Mouse (Mus musculus) CD8-positive naive resting alpha-beta T cell, adult 57 days (primary cell): Measurements from ENCODE around the gene Them4. TPM values are rescaled to one million over a fixed set of nuclear protein-coding genes. Genes with fewer than 3 reads are reported as not detected.

Experiments
- total RNA-seq: library from RNA; stranded (reverse); gene quantifications from one replicate; pipeline ENCODE4 v1.2.4, GENCODE M21; 2023

Them4 gene
- 7.6 TPM for total RNA-seq

DNA sequence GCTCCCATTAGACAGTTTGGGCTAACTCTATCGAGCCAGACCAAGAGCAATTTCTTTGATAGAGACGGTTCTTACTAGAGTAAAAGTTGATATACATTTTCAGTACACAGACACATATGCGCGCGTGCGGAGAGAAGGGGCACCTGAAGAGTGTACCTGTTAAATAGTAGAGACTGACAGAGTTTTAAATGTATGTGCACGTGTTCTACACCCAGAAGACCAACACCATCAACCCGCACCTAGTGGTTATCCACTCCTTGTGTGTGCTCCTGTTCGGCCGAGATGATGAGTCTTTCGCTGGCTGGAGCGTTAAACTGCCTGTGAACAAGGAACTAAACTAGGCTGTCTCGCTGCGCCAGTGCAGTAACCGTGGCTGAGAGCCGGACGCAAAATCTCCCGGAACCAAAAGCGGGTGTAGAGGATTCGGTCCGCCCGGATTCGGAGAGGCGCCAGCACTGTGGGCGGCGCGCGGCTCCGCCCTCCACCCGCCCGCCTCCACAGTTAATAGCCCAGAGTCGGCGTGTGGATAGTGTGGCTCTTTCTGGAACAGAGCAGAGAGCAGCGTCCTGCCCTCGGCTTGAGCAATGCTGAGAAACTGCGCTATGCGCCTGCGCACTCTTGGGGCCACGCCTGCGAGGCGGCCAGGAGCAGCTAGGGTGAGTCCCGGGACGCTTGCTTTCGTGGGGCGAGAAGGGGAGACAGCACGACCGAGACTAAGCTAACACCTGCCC, at the start of gene Them4:
Them4 (plus strand) TSS at position 457 of the 731 bp plus-strand sequence.

DNA sequence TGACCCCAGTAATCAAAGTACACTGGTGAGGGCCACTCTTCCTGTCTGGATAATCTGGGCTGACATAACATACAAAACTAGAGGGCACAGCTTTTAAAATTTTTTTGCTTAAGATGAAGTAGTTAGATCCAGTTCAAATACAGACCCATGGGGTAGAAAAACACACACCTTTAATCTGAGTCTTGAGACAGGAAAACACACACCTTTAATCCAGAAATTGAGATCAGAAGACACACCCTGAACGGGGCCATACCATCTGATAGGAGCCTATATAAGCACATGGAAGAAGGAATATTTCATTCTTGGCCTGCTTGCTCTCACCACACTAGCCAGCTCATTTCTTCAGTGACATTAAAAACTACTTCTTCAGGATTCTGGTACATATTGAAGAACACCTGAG, 46.2 kb upstream of the Them4 start, which contains the start of gene Gm4778:
Gm4778 (plus strand) TSS at position 301 of the 400 bp plus-strand sequence.

GRCm38 (mm10) chr3:94341959-94342422, 32.1 kb downstream of the Them4 start, which contains the start of gene Them5:
Gene Them5 (plus strand): TSS chr3:94342099.

GRCm38 (mm10) chr3:94362138-94362537, 52.2 kb downstream of the Them4 start, which contains the start of gene C2cd4d:
Gene C2cd4d (plus strand): TSS chr3:94362438.

DNA sequence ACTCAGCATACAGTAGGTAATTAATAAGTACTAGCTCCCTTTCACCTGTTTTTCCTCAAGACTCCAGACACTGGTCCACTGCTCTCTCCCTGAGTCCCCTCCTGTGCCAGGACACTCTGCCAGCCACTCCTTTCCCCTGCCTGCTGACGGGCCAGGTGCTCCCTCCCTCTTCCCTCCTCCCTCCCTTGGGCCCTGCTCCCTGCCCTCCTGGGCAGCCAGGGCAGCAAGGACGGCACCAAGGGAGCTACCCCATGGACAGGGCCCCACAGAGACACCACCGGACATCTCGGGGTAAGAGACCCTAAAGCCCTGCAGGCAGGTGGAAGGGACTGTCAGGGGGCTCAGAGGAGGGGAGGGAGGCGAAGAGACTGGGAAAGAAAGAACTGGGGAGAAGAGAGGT, 62.8 kb downstream of the Them4 start, which contains the start of gene Rorc:
Rorc (plus strand) TSS at position 154 of the 400 bp plus-strand sequence.

Other genes starting within 250 kb of the Them4 start
- gene Gm10697, start 237.4 kb upstream of the Them4 start, total RNA-seq: not detected
- gene Gm10696, start 131.9 kb upstream of the Them4 start, total RNA-seq: not detected
- not detected for gene Gm5286, start 113.4 kb upstream of the Them4 start, total RNA-seq
- gene Gm4778, start 46.1 kb upstream of the Them4 start, total RNA-seq: not detected
- gene Them5, start 32.0 kb downstream of the Them4 start, total RNA-seq: not detected
- not detected for gene C2cd4d, start 52.3 kb downstream of the Them4 start, total RNA-seq
- gene Rorc, start 62.7 kb downstream of the Them4 start, total RNA-seq: not detected
- gene Lingo4, start 88.4 kb downstream of the Them4 start, total RNA-seq: not detected
- gene Tdrkh, start 103.2 kb downstream of the Them4 start, total RNA-seq: 11.0 TPM
- gene Mrpl9, start 133.2 kb downstream of the Them4 start, total RNA-seq: 55.2 TPM
- gene Oaz3, start 133.8 kb downstream of the Them4 start, total RNA-seq: not detected
- gene Celf3, start 168.2 kb downstream of the Them4 start, total RNA-seq: not detected
- 2.8 TPM for gene Riiad1, start 170.3 kb downstream of the Them4 start, total RNA-seq